Mouse (Mus musculus) granulocyte monocyte progenitor cell, adult 5-6 weeks (primary cell): ENCODE measurements around the gene Pex14. TPM values are rescaled to one million over a fixed set of nuclear protein-coding genes. Genes with fewer than 3 reads are reported as not detected.

Experiments
- ATAC-seq: replicated peaks from 2 replicates; pipeline ENCODE4 v1.8.0; 2016; ENCODE audit warnings: mild to moderate bottlenecking, moderate TSS enrichment, inconsistent platforms; ENCODE audit not compliant: poor library complexity, severe bottlenecking
- total RNA-seq, 2 experiments: library from RNA; stranded (forward) in 1 of 2; stranded (reverse) in 1 of 2; fragments of 200-712, 200-1000 nt in 1 of 2; fragments of >200 nt in 1 of 2; fragmentation: Nextera tagmentation in 1 of 2; gene quantifications; 2 replicates each; pipeline ENCODE4 v1.2.3; 2014 to 2017

Pex14 gene
- total RNA-seq, 2 experiments from 2014 or later: 12.0 to 12.5 TPM

DNA sequence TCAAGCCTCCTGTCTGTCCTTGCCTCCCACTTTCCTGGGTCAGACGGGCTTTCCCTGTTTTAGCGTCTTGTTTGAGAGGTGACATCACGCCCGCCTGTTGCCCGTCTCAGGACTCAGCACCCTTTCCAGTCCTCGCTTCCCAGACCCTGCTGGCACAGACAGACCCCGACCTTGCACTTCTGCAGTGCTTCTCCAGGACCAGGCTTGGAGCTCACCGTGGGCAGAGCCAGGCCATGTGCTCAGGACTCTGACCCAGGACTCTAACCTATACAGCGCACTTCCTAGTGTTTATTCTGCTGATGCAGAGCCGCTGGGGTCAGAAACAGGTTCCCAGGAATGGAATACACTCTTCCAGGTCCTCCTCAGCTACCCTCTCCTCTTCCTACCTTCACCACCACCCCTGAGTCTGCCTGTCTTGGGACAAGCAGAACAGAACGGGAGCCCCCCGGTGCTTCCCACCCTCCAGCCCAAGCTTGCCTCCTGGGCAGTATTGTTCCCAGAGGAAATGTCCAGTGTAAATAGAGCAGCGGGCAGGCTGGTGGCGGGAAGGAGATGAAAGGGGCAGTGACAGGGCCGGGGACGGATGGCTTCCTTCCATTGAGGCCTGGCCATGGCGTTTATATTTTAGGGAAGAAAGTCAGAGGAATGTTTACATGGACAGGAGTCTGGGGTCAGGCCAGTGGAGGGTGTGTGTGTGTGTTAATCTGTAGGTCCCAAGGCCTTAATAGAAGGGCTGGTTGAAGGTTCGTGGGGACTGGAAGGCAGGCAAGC is 173.9 kb downstream of the Pex14 start:
- no peak for ATAC-seq

DNA sequence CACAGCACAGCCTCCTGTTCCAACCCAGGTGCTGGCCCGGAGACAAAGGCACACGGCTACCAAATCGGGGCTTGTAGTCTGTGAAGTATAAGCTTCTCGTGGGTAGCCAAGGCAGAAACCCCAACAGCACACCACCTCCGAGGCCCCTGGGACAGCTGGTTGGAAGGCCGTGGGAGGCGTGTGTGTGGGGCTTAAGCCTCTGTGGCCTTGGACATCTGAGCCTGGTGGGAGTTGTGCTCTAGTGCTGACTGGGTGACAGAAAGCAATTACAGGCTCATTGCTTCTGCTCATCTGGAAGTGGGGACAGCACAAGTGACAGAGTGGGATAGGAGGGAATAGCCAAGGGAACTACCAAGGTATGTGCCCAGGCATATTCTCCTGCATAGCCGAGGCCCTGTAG is 175.7 kb downstream of the Pex14 start:
- ATAC-seq: no peak

DNA sequence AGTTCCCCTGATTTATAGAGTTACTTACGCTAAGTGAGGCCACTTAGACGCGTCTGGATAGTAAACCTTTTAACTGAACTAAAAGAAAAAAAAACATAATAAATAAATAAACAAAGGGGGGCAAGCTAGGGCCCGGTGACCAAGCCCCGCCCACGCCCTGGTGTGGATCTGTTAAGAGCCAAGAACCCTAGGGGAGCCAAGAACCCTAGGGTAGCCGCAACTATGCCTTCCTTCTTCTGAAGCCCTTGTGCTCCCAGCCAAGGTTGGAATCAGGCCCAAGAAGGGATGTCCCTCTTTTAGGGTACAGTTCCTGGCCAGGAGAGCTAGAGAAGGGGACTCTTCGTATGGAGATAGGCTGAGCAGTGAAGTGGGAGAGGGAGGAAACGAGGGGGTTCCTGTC is 176.3 kb downstream of the Pex14 start:
- ATAC-seq: no peak

DNA sequence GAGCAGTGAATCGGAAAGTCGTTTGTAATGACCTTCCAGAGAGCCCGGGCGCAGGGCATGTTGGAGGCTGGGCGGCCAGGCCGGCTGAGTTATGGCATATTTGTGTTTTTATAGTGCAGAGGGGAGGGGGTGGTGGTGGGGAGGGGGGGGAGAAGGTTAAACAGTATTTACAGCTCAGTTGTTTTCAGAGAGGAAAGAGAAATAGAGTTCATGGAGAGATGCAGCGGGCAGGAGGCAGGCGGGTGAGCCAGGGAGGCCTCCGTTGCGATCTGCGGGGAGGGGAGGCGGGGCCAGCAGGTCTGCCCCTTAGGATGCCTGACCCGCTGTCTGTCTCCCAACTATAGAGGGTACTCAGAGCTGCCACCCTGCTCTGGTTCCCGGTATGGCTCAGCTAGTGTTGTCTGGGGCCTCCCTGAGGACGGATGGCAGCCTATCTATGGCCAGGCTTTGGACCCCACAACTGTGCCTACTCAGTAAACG is 177.4 kb downstream of the Pex14 start:
- ATAC-seq: no peak

DNA sequence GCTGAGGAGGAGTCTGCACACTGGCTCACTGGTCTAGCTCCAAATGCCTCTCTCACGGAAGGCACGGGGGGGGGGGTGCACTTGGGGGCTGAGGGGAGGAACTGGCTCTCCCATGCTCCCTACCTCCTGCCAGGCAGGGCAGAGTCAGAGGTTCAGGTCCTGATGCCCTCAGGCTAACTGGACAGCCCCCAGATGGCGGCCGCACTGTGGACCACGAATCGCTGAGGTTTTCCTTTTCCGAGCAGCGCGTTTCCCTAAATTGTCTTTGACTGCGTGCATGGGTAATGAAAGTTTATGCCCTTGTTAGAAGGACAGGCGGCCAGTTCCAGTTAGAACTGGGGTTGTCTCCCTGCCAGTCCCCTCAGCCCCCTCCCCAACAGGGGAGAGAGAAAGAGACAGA is 179.1 kb downstream of the Pex14 start:
- ATAC-seq: peak; percentile 38; the same call in 1 of the 2 replicates

DNA sequence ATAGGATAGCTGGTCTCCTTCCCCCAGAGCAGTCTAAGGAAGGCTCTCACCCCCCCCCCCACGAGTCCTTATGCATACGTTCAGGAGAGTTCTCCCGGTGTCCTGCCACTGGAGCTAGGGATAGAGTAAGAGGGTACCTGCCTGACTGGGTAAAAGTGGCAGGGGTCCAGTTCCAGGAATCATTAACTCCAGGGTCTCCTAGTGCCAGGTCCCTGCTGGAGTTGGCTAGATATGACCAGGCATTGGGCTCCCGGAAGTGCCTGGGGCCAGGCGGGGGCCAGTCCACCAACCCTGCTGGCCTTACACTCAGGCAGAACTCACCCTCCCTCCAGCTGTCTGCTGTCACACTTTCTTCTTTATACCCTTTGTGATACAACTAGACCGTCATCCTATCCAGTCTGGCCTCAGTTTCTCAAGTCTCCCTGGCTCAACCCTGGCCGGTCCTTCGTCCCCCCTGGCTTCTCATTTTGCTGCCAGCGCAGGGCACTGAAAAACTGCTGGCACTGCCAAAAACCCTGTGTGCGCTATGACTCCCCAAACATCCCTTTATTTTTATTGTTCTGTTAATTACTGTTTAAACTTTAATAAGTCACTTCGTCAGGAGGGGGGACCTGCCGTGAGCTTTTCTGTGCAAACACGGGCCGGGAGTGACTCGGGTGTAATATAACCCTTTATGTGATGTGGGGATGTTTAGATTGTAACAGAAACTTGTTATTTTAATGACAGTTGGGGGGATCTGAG is 180.8 kb downstream of the Pex14 start:
- no peak for ATAC-seq

DNA sequence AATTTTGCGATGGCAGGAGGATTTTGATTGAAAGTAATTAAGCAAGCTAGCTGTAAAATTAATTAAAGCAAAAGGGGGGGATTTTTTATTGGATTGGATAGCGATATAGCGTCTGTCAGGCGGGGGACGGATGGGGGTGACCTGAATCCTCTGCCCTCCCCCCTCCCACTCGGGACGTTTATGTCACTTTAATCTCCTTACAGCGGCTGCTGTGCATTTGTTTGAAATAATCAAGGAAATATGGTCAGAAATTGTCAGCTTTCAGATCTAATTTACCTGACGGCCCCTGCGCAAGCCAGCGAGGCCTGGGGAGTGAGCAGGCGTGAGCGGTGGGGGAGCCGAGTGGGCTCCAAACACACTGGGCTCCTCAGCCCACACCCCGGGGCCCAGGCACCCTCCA is 183.8 kb downstream of the Pex14 start:
- no peak for ATAC-seq

DNA sequence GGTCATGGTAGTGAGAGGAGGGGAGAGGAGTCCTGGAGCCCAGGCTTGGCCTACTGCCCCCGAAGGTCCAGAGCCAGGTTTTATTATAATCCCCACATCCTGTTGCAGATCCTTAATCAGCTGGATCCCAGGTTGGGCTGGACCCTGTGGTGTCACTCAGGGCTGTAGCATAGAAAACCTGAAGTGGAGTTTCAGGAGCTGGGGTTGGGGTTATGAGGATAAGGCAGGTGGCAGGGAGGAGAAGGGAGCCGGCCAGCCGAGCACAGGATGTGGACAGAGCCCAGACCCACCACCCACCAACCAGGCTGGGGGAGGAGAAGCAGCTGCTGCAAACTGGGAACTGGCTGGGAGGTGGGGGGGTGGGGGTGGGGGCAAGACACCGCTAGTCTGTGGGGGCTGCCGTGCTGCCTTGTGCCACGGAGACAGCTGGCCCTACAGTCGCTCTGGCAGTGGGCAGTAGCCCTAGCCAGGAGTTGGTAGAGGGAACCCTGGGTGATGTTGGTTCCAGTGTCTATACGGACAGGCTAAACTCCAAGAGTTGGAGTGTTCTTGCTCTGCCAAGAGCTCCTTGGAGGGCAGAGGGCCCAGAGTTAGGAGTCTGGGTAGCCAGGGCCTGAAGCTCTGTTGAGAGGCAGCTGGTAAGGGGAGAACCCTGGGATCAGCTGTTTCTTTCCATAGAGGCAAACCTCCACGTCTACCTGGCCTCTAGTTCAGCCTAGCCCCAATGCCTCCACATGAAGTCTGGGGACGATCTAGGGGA is 184.6 kb downstream of the Pex14 start:
- ATAC-seq: peak; percentile 90

DNA sequence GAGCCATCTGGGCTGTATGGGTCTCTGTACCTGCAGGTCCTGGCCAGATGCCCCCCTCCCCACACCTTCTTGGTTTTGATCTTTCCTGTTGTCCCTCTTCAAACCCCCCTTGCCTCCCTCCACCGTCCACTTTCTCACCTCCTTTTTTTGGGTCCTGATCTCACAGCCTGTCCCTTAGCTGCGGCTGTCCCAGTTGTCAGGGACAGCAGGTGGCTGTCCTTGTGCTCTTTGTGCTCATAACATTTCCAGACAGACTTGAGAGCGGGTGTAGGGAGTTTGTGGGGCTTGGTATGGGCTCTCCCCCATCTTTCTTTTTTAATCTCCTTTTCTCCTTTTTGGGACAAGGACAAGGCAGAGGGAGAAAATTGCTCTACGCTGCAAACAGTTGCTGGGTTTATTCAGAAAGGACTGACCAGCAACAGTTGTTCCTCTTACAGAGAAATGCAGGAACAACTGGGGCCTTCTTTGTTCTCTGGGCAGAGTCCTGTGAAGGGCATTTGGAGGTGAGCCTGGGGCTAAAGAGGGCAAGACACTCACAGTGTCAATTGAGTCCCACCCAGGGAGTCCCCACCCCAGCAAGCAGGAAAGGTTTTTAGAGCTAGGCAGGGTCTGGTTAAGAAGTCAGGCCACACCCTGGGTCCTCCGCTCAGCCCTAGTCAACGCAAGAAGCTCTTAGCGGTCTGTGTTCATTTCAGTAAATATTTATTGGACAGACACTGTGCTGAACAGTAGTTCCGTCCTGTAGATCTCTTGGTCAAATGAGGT is 186.7 kb downstream of the Pex14 start:
- no peak for ATAC-seq

DNA sequence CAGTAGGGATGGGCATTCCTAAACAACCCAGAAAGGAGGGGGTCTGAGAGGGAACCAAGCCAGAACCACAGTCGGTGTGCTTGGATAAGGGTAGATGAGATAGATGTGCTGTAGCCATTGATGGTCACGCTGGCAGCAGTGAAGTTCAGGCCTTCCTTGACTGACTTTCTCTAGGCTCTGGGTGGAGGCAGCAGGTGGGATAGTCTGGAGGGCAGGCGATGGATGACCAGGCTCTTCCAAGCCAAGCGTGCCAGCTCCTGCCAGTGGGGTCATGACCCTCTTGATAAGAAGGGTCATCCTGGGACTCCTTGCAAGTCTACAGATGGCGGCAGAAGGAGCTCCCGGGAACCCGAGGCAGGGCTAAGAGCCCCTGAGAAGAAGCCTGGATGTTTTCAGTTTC is 187.5 kb downstream of the Pex14 start:
- no peak for ATAC-seq

Other genes starting within 250 kb of the Pex14 start
- 20.7 and 24.6 TPM in 2 replicates for gene Dffa, start 4.3 kb upstream of the Pex14 start, total RNA-seq (2014; fragmentation: Nextera tagmentation)
- gene Dffa, start 4.3 kb upstream of the Pex14 start, total RNA-seq (2017): 20.3 and 26.8 TPM in 2 replicates
- gene Cort, start 26.9 kb upstream of the Pex14 start, total RNA-seq (2014; fragmentation: Nextera tagmentation): 0.92 TPM in 1 of 2 replicates, not detected in the other
- gene Cort, start 26.9 kb upstream of the Pex14 start, total RNA-seq (2017): not detected in 2 replicates
- gene Cenps, start 37.8 kb upstream of the Pex14 start, total RNA-seq (2014; fragmentation: Nextera tagmentation): 29.2 and 36.6 TPM in 2 replicates
- 19.4 and 25.6 TPM in 2 replicates for gene Cenps, start 37.8 kb upstream of the Pex14 start, total RNA-seq (2017)
- 220 and 237 TPM in 2 replicates for gene Pgd, start 66.9 kb upstream of the Pex14 start, total RNA-seq (2014; fragmentation: Nextera tagmentation)
- gene Pgd, start 66.9 kb upstream of the Pex14 start, total RNA-seq (2017): 140 and 162 TPM in 2 replicates
- 15.2 and 24.2 TPM in 2 replicates for gene Kif1b, start 207.8 kb upstream of the Pex14 start, total RNA-seq (2014; fragmentation: Nextera tagmentation)
- gene Kif1b, start 207.8 kb upstream of the Pex14 start, total RNA-seq (2017): 25.5 and 26.3 TPM in 2 replicates